Mouse (Mus musculus): ENCODE results near the gene Bicc1. TPM values are rescaled to one million over a fixed set of nuclear protein-coding genes. Genes with fewer than 3 reads are reported as not detected.

The Bicc1 gene
- total and polyA plus RNA-seq, 2 experiments, result 0.75 to 1.7 TPM

- H3K4me3 ChIP-seq (ENCODE audit: insufficient read depth, low read depth, low read length), result no peak overlapping the region
- no peak for DNase-seq (ENCODE audit: extremely low read depth, low read depth, low spot score)
- H3K79me2 ChIP-seq (ENCODE audit: control insufficient read depth, insufficient read depth, low read length), result no peaks in the 10 kb centered on the region
- H3K36me3 ChIP-seq (ENCODE audit: control insufficient read depth, insufficient read depth, low read length), result no peaks in the 10 kb centered on the region
- no peak overlapping the region for H3K27ac ChIP-seq (replicated peaks; ENCODE audit: insufficient read depth, low read depth, low read length)
- TF ChIP-seq POLR2A (IDR thresholded peaks at IDR 0.05; ENCODE audit: extremely low read depth, insufficient read depth, low read length), result no peak
- TF ChIP-seq CTCF (IDR thresholded peaks at IDR 0.05; ENCODE audit: low read depth, low read length), result no peak
- no peaks in the 10 kb centered on the region for H3K27me3 ChIP-seq (ENCODE audit: control insufficient read depth, insufficient read depth, low read length)
- no peak overlapping the region for H3K9ac ChIP-seq (ENCODE audit: low read depth, low read length)
- H3K4me1 ChIP-seq (ENCODE audit: control insufficient read depth, insufficient read depth, low read length), result no peaks in the 10 kb centered on the region
- 77% methylated on average over 3 of the region's 3 CpGs for WGBS
These were observed 136.0 kb downstream of the Bicc1 start for GRCm38 (mm10) chr10:71023471-71023870.

- no peaks in the 10 kb centered on the region for H3K36me3 ChIP-seq (ENCODE audit: control insufficient read depth, insufficient read depth, low read length)
- TF ChIP-seq POLR2A (IDR thresholded peaks at IDR 0.05; ENCODE audit: extremely low read depth, insufficient read depth, low read length) (no peak), CTCF (IDR thresholded peaks at IDR 0.05; ENCODE audit: low read depth, low read length) (no peak)
- no peak overlapping the region for H3K4me3 ChIP-seq (ENCODE audit: insufficient read depth, low read depth, low read length)
- no peak overlapping the region for H3K9ac ChIP-seq (ENCODE audit: low read depth, low read length)
- H3K27me3 ChIP-seq (ENCODE audit: control insufficient read depth, insufficient read depth, low read length), result no peaks in the 10 kb centered on the region
- H3K4me1 ChIP-seq (ENCODE audit: control insufficient read depth, insufficient read depth, low read length), result no peaks in the 10 kb centered on the region
- 92% methylated on average over 5 of the region's 5 CpGs for WGBS
- DNase-seq (ENCODE audit: extremely low read depth, low read depth, low spot score), result no peak
- H3K79me2 ChIP-seq (ENCODE audit: control insufficient read depth, insufficient read depth, low read length), result no peaks in the 10 kb centered on the region
- H3K27ac ChIP-seq (replicated peaks; ENCODE audit: insufficient read depth, low read depth, low read length), result no peak overlapping the region
These were observed 139.0 kb downstream of the Bicc1 start for GRCm38 (mm10) chr10:71020459-71020858.

GRCm38 (mm10) chr10:71019836-71020235 lies 139.7 kb downstream of the Bicc1 start:
- no peak for DNase-seq (ENCODE audit: extremely low read depth, low read depth, low spot score)
- TF ChIP-seq POLR2A (IDR thresholded peaks at IDR 0.05; ENCODE audit: extremely low read depth, insufficient read depth, low read length), result no peak
- no peak for TF ChIP-seq CTCF (IDR thresholded peaks at IDR 0.05; ENCODE audit: low read depth, low read length)
- no peak overlapping the region for H3K4me3 ChIP-seq (ENCODE audit: insufficient read depth, low read depth, low read length)
- no peaks in the 10 kb centered on the region for H3K79me2 ChIP-seq (ENCODE audit: control insufficient read depth, insufficient read depth, low read length)
- 91% methylated on average over 6 of the region's 6 CpGs for WGBS
- H3K4me1 ChIP-seq (ENCODE audit: control insufficient read depth, insufficient read depth, low read length), result no peaks in the 10 kb centered on the region
- H3K27ac ChIP-seq (replicated peaks; ENCODE audit: insufficient read depth, low read depth, low read length), result no peak overlapping the region
- H3K9ac ChIP-seq (ENCODE audit: low read depth, low read length), result no peak overlapping the region
- no peaks in the 10 kb centered on the region for H3K36me3 ChIP-seq (ENCODE audit: control insufficient read depth, insufficient read depth, low read length)
- no peaks in the 10 kb centered on the region for H3K27me3 ChIP-seq (ENCODE audit: control insufficient read depth, insufficient read depth, low read length)

GRCm38 (mm10) chr10:71009771-71010496 lies 149.6 kb downstream of the Bicc1 start:
- DNase-seq (ENCODE audit: extremely low read depth, low read depth, low spot score), result no peak
- Histone ChIP-seq H3K36me3 (ENCODE audit: control insufficient read depth, insufficient read depth, low read length) (no peaks in the 10 kb centered on the region), H3K4me1 (ENCODE audit: control insufficient read depth, insufficient read depth, low read length) (no peaks in the 10 kb centered on the region), H3K4me3 (ENCODE audit: insufficient read depth, low read depth, low read length) (no peak overlapping the region), H3K9ac (ENCODE audit: low read depth, low read length) (no peak overlapping the region), H3K79me2 (ENCODE audit: control insufficient read depth, insufficient read depth, low read length) (no peaks in the 10 kb centered on the region), H3K27me3 (ENCODE audit: control insufficient read depth, insufficient read depth, low read length) (no peaks in the 10 kb centered on the region), H3K27ac (replicated peaks; ENCODE audit: insufficient read depth, low read depth, low read length) (no peak overlapping the region)
- TF ChIP-seq CTCF (IDR thresholded peaks at IDR 0.05; ENCODE audit: low read depth, low read length) (no peak), POLR2A (IDR thresholded peaks at IDR 0.05; ENCODE audit: extremely low read depth, insufficient read depth, low read length) (no peak)
- 92% methylated on average over 19 of the region's 19 CpGs for WGBS

GRCm38 (mm10) chr10:71008721-71009120 lies 150.8 kb downstream of the Bicc1 start:
- no peaks in the 10 kb centered on the region for H3K4me1 ChIP-seq (ENCODE audit: control insufficient read depth, insufficient read depth, low read length)
- no peak overlapping the region for H3K27ac ChIP-seq (replicated peaks; ENCODE audit: insufficient read depth, low read depth, low read length)
- WGBS, result 87% methylated on average over 11 of the region's 11 CpGs
- H3K9ac ChIP-seq (ENCODE audit: low read depth, low read length), result no peak overlapping the region
- no peak for DNase-seq (ENCODE audit: extremely low read depth, low read depth, low spot score)
- no peak for TF ChIP-seq CTCF (IDR thresholded peaks at IDR 0.05; ENCODE audit: low read depth, low read length)
- no peak for TF ChIP-seq POLR2A (IDR thresholded peaks at IDR 0.05; ENCODE audit: extremely low read depth, insufficient read depth, low read length)
- no peak overlapping the region for H3K4me3 ChIP-seq (ENCODE audit: insufficient read depth, low read depth, low read length)
- no peaks in the 10 kb centered on the region for H3K27me3 ChIP-seq (ENCODE audit: control insufficient read depth, insufficient read depth, low read length)
- H3K79me2 ChIP-seq (ENCODE audit: control insufficient read depth, insufficient read depth, low read length), result no peaks in the 10 kb centered on the region
- H3K36me3 ChIP-seq (ENCODE audit: control insufficient read depth, insufficient read depth, low read length), result no peaks in the 10 kb centered on the region

GRCm38 (mm10) chr10:71007956-71008355 lies 151.5 kb downstream of the Bicc1 start:
- 91% methylated on average over 9 of the region's 9 CpGs for WGBS
- no peak overlapping the region for H3K27ac ChIP-seq (replicated peaks; ENCODE audit: insufficient read depth, low read depth, low read length)

More at GRCm38 (mm10) chr10:71007956-71008355, 151.5 kb downstream of the Bicc1 start:
- H3K79me2 ChIP-seq (ENCODE audit: control insufficient read depth, insufficient read depth, low read length), result no peaks in the 10 kb centered on the region
- H3K4me1 ChIP-seq (ENCODE audit: control insufficient read depth, insufficient read depth, low read length), result no peaks in the 10 kb centered on the region
- no peak overlapping the region for H3K4me3 ChIP-seq (ENCODE audit: insufficient read depth, low read depth, low read length)
- H3K9ac ChIP-seq (ENCODE audit: low read depth, low read length), result no peak overlapping the region
- DNase-seq (ENCODE audit: extremely low read depth, low read depth, low spot score), result no peak
- TF ChIP-seq POLR2A (IDR thresholded peaks at IDR 0.05; ENCODE audit: extremely low read depth, insufficient read depth, low read length), result no peak
- no peak for TF ChIP-seq CTCF (IDR thresholded peaks at IDR 0.05; ENCODE audit: low read depth, low read length)
- no peaks in the 10 kb centered on the region for H3K36me3 ChIP-seq (ENCODE audit: control insufficient read depth, insufficient read depth, low read length)
- no peaks in the 10 kb centered on the region for H3K27me3 ChIP-seq (ENCODE audit: control insufficient read depth, insufficient read depth, low read length)
